Mouse (Mus musculus): ENCODE measurements around the gene Faah. TPM values are rescaled to one million over a fixed set of nuclear protein-coding genes. Genes with fewer than 3 reads are reported as not detected.

Gene Faah
- polyA plus RNA-seq, 1 experiment = 133 TPM

DNA sequence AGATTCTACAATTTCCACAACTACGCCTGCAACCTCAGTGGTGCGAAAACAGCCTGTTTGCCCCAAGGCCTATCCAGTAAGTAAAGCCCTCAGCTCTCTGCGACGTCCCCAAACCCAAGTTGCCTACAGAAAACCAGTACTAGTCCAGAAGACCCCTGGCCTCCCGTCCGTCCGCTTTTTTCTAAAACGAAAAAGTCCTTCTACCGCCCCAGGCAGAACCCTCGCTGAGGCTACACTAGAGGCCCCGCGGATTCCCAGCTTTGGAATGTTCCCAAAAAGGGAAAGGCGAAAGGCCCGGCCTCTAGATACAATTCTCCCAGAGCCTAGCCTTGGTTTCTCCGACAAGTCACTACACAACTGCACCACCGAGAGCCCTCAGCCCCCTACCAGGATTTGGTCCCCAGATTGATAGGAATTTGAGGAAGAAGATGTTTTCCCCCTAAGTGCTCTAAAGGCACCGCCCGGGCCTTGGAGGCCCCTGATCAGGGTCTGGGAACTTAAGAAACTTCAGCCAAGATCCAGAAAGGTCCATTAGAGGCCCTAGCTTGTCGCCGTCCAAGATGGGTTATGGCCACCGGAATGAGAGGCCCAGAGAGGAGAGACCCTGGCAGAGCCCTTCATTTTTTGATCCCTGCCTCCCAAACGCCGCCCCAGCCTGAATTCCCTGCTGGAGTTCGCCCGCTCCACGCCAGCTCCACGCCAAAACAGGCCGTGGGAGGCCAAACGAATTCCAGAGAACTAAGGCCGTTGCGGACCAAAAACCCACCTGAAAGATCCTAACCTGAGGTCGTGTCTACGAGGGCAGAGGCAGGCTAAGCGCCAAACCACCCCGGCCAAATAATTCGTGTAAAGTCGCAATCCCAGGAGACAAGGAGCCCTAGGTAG, 79.2 kb downstream of the Faah start:
- no peaks in the 10 kb centered on the region for H3K4me1 ChIP-seq (ENCODE audit: control insufficient read depth, insufficient read depth, low read length)
- no peak overlapping the region for H3K4me3 ChIP-seq (ENCODE audit: insufficient read depth, low read length)
- TF ChIP-seq CTCF (IDR thresholded peaks at IDR 0.05; ENCODE audit: extremely low read depth, insufficient read depth, low read length) (no peak), POLR2A (IDR thresholded peaks at IDR 0.05; ENCODE audit: extremely low read depth, insufficient read depth, low read length) (no peak)
- H3K27ac ChIP-seq (ENCODE audit: insufficient read depth, low read length) = no peak overlapping the region

DNA sequence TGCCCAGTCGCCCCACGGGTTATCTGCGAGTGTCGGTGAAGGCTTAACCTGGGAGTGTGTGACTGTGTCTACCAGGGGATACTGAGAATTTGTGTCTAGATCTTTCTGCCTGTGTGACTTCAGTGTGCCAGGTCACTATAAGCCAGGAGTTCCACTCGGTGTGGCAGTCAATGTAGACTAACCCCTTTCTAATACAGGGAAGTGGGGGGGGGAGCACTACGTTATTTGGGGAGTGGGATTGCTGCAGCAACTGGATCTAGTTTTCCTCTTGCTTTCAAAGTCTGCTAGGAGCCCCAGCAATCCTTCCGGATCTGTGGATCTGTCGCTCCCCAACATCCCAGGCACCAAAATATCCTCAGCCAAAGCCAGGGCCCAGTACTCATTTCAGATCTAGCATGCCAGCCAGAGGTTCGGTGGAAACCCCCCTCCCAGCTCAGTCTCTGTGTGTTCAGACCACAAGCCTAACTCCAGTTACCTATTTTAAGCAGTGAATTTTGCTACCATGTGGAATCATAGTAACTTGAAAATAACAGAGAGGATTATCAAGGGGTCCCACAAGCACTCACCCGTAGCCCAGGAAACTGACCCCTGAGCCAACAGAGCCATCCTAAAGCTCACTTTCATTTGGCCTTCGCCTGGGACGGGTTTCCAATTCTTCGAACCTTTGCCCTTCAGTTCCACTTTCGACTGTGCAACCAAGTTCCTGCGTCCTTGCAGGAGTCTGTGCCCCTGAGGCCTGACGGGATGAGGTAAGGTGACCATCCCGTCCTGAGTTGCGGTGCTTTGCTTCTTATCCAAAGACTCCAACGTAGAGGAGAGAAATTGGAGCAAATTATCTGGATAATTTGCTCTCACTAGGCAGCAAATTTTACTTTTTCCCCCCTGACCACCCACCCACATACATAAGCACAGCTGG, 80.4 kb downstream of the Faah start:
- H3K27ac ChIP-seq (ENCODE audit: insufficient read depth, low read length) = no peak overlapping the region
- no peaks in the 10 kb centered on the region for H3K4me1 ChIP-seq (ENCODE audit: control insufficient read depth, insufficient read depth, low read length)
- TF ChIP-seq POLR2A (IDR thresholded peaks at IDR 0.05; ENCODE audit: extremely low read depth, insufficient read depth, low read length) (no peak), CTCF (IDR thresholded peaks at IDR 0.05; ENCODE audit: extremely low read depth, insufficient read depth, low read length) (no peak)
- no peak overlapping the region for H3K4me3 ChIP-seq (ENCODE audit: insufficient read depth, low read length)

DNA sequence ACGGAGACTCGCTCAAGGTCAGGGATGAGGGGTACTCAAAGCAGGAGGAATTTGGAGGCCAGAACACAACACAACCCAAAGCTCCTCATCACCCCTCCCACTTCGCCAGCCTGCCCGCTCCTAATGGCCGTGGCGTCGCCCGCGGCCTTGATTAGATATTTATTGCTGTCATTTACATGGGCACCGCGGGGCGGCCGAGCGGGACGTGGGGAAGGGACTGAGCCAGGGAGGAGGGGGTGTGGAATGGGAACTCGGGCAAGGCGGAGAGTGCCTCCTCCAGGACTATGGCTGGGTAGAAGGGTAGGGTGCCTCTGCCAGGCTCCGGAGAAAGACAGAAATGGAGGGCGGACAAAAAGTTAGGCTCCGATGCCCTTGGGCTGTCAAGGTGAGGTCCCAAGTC, 81.1 kb downstream of the Faah start:
- Histone ChIP-seq H3K4me3 (ENCODE audit: insufficient read depth, low read length) (no peak overlapping the region), H3K4me1 (ENCODE audit: control insufficient read depth, insufficient read depth, low read length) (no peaks in the 10 kb centered on the region), H3K27ac (ENCODE audit: insufficient read depth, low read length) (no peak overlapping the region)
- TF ChIP-seq CTCF (IDR thresholded peaks at IDR 0.05; ENCODE audit: extremely low read depth, insufficient read depth, low read length) = no peak
- no peak for TF ChIP-seq POLR2A (IDR thresholded peaks at IDR 0.05; ENCODE audit: extremely low read depth, insufficient read depth, low read length)

DNA sequence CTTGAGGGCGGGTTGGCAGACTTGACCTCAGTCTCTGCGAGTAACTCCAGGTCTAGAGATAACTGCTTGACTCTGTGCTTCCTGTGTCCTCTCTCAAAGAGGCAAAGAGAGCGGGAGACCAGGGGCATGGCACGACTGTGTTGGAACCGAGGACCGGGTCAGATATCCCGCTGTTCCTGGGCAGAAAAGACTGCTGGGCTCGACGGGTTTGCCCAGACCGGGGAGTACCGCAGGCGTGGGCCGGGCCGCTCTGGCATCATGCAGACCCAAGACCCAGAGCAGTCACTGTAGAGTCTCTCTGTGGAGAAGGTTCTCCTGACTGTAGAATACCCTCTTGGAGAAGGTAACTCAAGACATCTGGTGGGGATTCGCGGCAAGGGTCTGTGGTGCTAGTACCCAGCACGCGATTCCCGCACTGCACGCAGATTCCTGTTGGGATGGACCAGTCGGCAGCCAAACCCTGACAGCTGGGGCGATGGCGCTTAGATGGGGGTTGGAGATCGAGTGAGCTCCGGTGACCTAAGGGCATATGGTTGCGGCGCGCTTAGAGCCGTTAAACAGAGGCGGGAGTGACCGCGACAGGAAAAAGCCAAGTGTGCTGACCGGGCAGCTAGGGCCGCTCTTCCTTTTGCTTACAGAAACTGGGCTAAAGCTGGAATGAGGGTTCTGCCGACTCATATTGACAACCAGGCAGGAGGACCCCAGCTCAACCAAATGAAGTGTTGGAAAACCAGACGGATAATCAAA, 81.7 kb downstream of the Faah start:
- Histone ChIP-seq H3K4me1 (ENCODE audit: control insufficient read depth, insufficient read depth, low read length) (no peaks in the 10 kb centered on the region), H3K4me3 (ENCODE audit: insufficient read depth, low read length) (no peak overlapping the region), H3K27ac (ENCODE audit: insufficient read depth, low read length) (no peak overlapping the region)
- TF ChIP-seq POLR2A (IDR thresholded peaks at IDR 0.05; ENCODE audit: extremely low read depth, insufficient read depth, low read length) = no peak
- no peak for TF ChIP-seq CTCF (IDR thresholded peaks at IDR 0.05; ENCODE audit: extremely low read depth, insufficient read depth, low read length)

DNA sequence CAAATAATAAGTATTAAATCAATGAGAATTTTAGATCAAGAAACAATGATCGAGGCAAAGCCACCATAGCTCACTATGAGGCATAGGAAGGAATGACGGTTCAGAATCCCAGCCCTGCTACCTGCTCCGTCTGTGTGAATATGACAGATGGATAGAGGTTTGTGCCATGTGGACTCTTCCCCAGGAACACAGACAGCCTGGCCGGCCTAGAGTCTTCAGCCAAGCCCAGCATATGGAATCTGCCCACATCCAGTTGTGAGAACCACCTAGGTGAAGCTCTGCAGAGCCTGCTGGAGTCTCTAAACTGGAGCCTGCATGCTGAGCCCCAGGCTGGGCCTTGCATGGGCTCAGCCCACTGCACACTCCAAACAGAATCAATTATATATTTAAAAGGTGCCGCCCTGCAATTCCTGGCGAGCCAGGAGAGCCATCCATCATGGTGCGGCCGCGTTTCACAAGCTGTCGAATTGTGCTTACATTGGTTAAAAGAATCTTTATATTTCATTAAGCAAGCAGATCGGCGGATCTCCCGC, 86.1 kb downstream of the Faah start:
- Histone ChIP-seq H3K4me3 (ENCODE audit: insufficient read depth, low read length) (no peak overlapping the region), H3K4me1 (ENCODE audit: control insufficient read depth, insufficient read depth, low read length) (no peaks in the 10 kb centered on the region), H3K27ac (ENCODE audit: insufficient read depth, low read length) (no peak overlapping the region)
- no peak for TF ChIP-seq POLR2A (IDR thresholded peaks at IDR 0.05; ENCODE audit: extremely low read depth, insufficient read depth, low read length)
- no peak for TF ChIP-seq CTCF (IDR thresholded peaks at IDR 0.05; ENCODE audit: extremely low read depth, insufficient read depth, low read length)

DNA sequence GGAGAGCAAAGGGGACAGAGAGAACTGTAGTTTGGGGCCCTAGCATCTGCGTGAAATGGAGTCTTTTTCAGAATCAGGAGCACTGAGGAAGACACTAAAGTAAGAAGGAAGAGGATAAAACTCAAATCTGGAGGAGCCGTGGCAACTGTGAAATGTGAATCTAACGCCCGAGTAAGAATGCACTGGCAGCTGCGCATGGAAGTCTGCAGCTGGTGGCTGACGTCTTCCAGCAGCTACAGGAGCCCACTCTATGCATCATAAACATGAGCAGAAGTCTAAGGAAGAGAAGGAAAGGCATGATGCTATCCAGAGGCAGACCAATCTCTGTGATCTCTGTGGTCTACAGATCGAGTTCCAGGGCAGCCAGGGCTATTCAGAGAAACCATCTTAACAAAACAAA, 90.1 kb downstream of the Faah start:
- Histone ChIP-seq H3K4me1 (ENCODE audit: control insufficient read depth, insufficient read depth, low read length) (no peaks in the 10 kb centered on the region), H3K4me3 (ENCODE audit: insufficient read depth, low read length) (no peak overlapping the region), H3K27ac (ENCODE audit: insufficient read depth, low read length) (no peak overlapping the region)
- TF ChIP-seq POLR2A (IDR thresholded peaks at IDR 0.05; ENCODE audit: extremely low read depth, insufficient read depth, low read length) (no peak), CTCF (IDR thresholded peaks at IDR 0.05; ENCODE audit: extremely low read depth, insufficient read depth, low read length) (no peak)

DNA sequence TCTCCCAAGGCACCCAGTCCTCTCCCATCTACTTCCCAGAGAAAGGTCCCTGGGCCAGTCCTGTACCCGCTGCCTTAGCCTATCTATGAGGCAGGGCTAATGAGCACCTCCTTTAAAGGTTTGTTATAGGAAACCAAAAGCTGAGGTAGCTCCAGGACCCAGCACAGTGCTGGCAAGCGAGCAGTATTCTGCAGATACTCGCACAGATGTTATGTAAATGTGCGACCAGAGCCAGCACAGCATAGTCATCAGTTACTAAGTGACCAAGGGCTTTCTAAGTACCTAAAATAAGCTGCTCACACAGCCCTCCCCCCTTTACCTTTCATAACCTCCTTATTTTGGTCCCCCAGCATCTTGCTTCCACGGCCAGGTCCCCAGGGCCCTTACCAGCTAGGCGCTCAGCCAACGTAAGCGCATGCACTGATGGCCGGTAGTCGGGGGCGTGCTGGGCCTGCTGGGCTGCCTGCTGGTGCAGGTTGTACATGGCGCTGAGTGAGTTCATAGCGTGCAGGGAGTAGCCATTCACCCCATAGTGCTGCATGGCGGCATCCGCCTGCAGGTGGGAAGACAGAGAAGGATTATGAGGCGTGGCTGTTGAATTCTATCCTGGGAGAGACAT, 94.4 kb downstream of the Faah start:
- TF ChIP-seq POLR2A (IDR thresholded peaks at IDR 0.05; ENCODE audit: extremely low read depth, insufficient read depth, low read length) (no peak), CTCF (IDR thresholded peaks at IDR 0.05; ENCODE audit: extremely low read depth, insufficient read depth, low read length) (no peak)

DNA sequence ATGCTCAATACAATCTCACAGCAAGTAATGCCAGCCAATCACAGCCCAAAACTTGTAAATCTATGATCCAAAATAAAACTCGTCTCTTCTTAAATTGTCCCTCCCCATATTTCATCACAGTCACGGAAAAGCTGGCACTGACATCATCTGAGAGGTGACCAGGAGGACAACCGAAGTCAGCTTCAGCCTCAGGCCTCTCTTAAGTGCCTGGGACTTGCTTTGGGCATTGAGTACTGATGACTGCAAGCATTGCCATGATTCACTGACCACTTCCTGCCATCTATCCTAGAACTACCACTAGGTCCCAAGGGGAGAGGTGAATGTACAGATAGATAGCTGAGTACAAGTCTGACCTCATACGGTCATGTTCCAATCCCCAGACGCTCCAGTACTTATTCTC, 95.0 kb downstream of the Faah start:
- TF ChIP-seq POLR2A (IDR thresholded peaks at IDR 0.05; ENCODE audit: extremely low read depth, insufficient read depth, low read length) = no peak
- no peak for TF ChIP-seq CTCF (IDR thresholded peaks at IDR 0.05; ENCODE audit: extremely low read depth, insufficient read depth, low read length)
- H3K4me1 ChIP-seq (ENCODE audit: control insufficient read depth, insufficient read depth, low read length) = no peaks in the 10 kb centered on the region
- H3K27ac ChIP-seq (ENCODE audit: insufficient read depth, low read length) = no peak overlapping the region
- no peak overlapping the region for H3K4me3 ChIP-seq (ENCODE audit: insufficient read depth, low read length)

More for the DNA sequence above, 94.4 kb downstream of the Faah start:
- no peak overlapping the region for H3K4me3 ChIP-seq (ENCODE audit: insufficient read depth, low read length)
- H3K4me1 ChIP-seq (ENCODE audit: control insufficient read depth, insufficient read depth, low read length) = no peaks in the 10 kb centered on the region
- no peak overlapping the region for H3K27ac ChIP-seq (ENCODE audit: insufficient read depth, low read length)

Data from cortical plate, adult 2 months (tissue).